Mouse (Mus musculus) adrenal gland, postnatal 10 days (tissue): ENCODE measurements around the gene Lpcat3. TPM values are rescaled to one million over a fixed set of nuclear protein-coding genes. Genes with fewer than 3 reads are reported as not detected.

Source experiments
- DNase-seq: peaks from one replicate; pipeline ENCODE4 v3.0.0; 2021; ENCODE audit warnings: mixed read lengths
- total RNA-seq, 2 experiments: library from RNA; stranded (reverse); gene quantifications; 2 replicates each; pipeline ENCODE4 v1.2.3; 2021

The Lpcat3 gene
- total RNA-seq, 2 experiments from 2014 or later: 80.8 to 85.7 TPM

DNA sequence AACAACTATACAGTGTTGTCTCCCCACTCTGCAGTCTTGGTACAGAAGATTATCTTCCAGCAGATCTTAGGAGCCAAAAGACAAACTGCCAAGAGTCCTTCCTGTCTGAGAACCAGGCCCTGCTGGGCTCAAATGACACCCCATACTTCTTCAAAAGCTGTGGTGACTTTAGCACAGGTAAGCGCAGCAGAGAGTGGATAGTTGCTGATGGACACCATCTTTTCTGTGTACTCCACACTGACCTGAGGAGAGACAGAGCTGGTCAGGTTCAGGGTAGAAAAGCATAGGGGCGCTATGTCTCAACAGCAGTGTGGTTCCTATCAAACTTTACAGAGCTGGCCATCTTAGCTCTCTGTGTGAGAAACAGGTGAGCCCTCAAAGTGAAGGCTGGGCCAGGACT lies 41.6 kb downstream of the Lpcat3 start:
- DNase-seq: no peak

- no peak for DNase-seq
These were observed 43.3 kb downstream of the Lpcat3 start for GRCm38 (mm10) chr6:124706061-124706627.

GRCm38 (mm10) chr6:124708289-124708889 lies 45.6 kb downstream of the Lpcat3 start:
- no peak for DNase-seq

GRCm38 (mm10) chr6:124711824-124712782 lies 49.3 kb downstream of the Lpcat3 start, which contains the start of the genes Emg1 and Phb2:
Gene Emg1, minus strand, starts transcription at chr6:124712178.
Gene Phb2, plus strand, starts transcription at chr6:124712336.
- DNase-seq: peak; percentile 99

DNA sequence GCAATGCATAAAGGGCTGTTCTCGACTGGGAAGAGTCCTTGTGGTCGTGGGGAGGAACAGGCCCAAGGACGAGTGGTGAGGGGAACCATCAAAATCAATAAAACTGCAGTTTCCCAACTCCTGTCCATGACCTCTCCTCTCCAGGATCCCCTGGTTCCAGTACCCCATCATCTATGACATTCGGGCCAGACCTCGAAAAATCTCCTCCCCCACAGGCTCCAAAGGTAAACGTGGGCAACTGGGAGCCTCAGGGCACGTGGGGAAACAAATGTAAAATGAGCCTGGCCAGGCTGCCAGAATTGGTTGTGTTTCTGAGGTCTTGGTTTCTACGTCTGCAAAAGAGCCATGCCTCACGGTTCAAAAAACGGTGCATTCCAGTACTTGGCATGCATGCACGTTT lies 50.1 kb downstream of the Lpcat3 start:
- DNase-seq: peak; percentile 11

DNA sequence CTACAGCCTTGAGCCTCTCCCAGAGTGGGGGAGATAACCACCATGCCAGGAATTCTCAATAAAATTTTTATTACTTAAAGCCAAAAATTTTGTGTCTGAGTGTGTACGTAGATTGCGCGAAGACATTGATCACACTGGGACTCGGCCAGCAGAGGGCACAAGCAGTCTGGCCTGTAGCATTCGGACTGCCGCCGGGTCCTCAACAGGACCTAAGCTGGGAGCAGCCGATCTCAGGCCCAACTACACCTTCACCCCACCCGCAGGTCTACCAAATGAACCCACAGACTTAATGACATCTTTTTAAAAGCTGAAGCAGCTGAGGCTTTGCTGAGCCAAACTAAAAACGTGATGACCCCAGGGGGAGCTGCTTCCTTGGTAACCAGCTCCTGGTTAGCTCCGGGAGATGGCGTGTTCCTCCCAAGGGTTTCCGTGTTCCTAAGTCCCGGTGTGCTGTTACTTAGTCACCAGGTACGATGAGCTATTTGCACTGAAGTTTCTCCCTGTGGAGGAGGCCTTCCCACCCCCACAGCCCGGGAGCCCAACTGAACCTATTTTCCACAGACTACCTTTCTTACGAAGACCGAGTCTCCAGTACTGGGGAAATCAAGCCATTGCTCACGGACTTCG lies 54.1 kb downstream of the Lpcat3 start:
- peak; percentile 51 for DNase-seq

GRCm38 (mm10) chr6:124717968-124718367 lies 55.1 kb downstream of the Lpcat3 start:
- no peak for DNase-seq

DNA sequence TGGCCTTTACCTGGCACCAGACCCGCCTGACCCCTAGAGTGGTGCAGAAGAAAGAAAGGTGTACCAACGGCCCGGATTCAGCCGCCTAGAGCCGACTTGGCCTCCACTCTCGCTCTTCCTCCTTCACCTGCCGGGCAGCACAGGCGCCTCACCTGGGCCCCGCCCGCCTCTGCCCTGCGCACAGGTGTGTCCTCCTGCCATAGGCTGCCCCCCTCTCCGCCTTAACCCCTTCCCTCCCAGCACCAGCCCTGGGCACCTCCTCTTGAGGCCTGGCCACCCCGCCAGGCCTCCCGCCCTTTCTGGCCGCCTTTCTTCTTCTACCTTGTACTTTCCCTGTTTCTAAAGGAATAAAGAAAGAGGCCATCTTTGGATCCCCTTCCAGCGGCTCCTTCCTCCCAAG lies 55.9 kb downstream of the Lpcat3 start:
- no peak for DNase-seq

- DNase-seq: no peak
These were observed 56.6 kb downstream of the Lpcat3 start for GRCm38 (mm10) chr6:124719354-124719978.

DNA sequence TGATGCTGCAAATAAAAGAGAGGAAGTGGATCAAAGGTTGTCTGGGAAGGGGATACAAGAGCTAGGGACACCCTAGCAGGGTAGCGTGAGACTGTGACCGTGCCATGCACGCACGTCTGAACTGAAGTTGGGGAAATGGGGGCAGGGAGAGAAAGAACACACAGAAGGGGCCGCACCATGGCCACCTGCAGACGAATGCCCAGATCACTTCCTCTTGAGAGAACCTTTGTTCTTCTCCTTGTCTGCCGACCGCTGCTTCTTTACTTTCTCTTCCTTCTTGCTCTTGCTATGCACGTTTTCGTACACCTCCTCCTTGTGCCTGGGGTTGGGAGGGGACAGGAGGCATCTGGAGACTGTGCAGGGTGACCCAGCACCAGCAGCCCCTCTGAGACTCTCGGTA lies 58.1 kb downstream of the Lpcat3 start:
- no peak for DNase-seq

- DNase-seq: no peak
These were observed 60.1 kb downstream of the Lpcat3 start for GRCm38 (mm10) chr6:124722876-124723473.

- no peak for DNase-seq
These were observed 60.7 kb downstream of the Lpcat3 start for GRCm38 (mm10) chr6:124723541-124723940.

GRCm38 (mm10) chr6:124724472-124724871 lies 61.6 kb downstream of the Lpcat3 start:
- DNase-seq: no peak

GRCm38 (mm10) chr6:124728621-124729020 lies 65.8 kb downstream of the Lpcat3 start:
- DNase-seq: peak; percentile 59

DNA sequence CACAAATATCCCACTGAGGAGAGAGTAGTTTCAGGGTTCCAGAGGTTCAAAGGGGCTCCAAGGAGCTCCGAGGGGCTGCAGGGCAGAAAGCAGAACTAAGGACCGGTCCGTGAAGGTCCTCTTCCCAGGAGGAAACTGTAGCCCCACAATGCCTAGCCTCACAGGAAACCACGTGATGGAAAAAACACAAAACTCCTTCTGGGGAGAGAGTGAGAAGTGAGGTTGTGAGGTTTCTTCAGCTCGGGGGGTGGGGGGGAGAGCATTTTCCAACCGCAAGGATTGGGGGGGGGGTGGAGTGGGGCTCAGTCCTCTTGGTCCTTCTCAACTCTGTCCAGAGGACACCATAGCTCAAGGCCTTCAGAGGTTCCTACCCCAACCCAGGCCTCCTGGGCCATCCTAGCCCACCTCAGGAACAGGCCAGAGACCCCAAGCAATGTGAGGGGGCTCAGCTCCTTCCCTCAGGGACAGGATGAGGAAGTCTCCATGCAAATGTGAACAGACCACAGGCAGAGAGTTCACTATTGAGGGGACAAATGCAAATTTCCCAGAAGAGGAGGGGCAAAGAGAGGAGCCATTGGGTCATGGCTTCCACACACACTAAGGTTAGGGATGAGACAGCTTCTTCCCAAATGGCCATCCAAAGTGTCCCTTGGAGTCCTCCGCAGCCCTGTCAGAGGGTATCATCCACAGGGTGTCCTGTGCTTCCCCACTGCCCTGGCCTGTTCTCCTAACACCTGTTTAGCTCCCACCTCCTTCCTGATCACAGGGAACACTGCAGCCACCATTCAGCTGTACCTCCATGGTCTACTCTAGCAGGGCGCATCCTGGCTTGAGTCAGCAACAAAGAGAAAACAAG lies 67.3 kb downstream of the Lpcat3 start:
- DNase-seq: no peak

DNA sequence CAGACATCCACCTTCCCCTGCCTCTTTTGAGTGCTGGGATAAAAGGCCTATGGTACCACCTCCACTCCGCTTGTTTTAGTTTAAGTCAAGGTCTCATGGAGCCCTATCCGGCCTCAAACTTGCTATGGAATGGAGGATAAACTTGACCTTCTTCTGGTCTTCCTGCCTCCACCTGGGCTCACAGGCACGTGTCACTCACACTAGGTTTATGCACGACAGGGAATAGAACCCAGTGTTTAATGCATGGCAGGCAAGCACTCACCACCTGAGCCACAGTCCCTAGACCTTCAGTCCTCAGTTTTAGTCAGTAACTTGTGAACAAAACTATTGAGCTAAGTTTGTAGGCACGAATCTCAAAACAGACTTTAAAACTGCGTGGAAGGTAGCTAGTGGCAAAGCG lies 68.2 kb downstream of the Lpcat3 start:
- DNase-seq: no peak

DNA sequence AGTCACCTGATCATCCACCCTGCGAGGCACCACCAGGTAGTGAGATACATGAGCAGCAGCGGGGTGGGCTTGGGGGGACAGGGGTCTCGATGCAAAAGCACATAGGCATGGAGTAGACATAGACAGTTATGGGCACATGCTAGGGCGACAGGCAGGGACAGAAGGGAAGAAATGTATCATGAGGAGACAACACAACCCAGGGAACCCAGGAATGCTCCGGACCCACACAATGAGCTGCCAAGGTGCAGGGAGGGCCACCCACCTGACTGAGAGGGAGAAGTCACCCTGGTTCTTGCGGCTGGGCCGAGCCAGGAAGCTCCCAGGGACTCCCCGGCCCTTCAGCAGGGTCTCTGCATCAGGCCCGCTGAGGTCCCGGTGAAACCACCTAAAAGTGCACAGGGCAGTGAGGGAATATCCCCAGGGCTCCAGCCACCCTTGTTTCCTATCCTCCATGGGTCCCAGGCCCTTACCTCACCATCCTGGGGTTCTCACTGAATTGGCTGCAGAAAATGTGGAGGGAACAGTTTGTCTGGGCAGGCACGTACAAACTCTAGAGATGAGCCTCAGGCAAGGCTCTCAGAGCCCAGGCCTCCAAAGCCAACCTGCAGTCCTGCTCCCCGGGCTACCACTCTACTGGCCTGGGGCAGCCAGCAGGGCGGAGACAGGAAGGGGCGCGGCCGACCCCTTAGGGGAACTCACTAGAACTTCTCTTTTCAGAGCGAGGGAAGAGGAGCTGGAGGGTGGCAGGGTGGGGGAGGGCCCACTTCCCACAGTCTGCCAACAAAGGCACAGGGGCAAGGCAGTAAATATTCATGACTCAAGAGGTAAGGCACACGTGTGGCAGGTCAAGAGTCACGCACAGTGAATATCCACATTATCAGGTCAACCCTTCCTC lies 69.9 kb downstream of the Lpcat3 start:
- peak; percentile 49 for DNase-seq

DNA sequence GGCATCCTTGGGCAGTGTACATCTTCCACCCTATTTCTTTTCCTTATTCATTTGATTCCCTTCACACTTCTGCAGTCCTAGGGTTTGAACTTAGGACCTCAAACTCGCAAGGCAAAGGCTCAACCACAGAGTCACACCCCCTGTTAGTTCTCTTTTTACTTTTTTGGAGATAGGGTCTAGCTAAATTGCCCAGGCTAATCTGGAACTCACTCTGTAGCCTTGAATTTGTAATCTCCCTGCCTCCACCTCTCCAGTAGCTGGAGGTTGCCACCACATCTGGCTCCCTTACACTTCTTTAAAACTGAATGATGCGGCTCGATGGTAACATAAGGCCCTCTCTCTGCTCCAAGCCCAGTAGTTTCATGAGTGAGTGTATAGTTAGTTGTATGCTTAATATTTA lies 71.6 kb downstream of the Lpcat3 start:
- DNase-seq: no peak

- DNase-seq: no peak
These were observed 74.2 kb downstream of the Lpcat3 start for GRCm38 (mm10) chr6:124737040-124737439.
